Mouse (Mus musculus) right cerebral cortex, adult 18-20 months (tissue): Measurements from ENCODE around the gene Prl7d1.
"Not testable (repeated sequence)": the region's sequence is repeated elsewhere in the genome, so short reads cannot be mapped to it uniquely, and the experiment has no call there.

Experiments
- DNase-seq: peaks from one replicate; pipeline ENCODE4 v3.0.0; 2022; ENCODE audit warnings: mixed read lengths

The Prl7d1 gene

DNA sequence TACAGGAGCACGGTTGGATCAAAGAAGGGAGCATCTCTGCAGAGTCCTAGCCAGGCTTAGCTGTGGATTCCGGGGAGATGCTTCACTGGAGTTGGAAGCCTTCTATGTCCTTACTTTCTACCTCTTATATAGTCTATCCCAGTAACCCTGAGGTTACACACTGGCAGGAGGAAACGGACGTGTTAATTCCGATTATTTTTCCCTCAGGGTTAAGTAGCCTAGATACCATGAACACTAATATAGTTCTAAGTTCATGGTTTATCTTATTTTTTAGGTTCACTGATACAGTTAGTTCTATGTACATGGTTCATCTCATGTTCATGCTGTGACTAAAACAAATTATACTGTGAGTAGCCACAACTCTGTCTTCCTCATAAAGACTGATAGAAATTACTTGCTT is at the start of gene Prl7d1:
Gene Prl7d1, minus strand, starts transcription at position 101 of the 400 bp plus-strand sequence.
- no peak for DNase-seq

- DNase-seq = no peak
Observed at GRCm38 (mm10) chr13:27734512-27735186, 18.1 kb upstream of the Prl7d1 start.

DNA sequence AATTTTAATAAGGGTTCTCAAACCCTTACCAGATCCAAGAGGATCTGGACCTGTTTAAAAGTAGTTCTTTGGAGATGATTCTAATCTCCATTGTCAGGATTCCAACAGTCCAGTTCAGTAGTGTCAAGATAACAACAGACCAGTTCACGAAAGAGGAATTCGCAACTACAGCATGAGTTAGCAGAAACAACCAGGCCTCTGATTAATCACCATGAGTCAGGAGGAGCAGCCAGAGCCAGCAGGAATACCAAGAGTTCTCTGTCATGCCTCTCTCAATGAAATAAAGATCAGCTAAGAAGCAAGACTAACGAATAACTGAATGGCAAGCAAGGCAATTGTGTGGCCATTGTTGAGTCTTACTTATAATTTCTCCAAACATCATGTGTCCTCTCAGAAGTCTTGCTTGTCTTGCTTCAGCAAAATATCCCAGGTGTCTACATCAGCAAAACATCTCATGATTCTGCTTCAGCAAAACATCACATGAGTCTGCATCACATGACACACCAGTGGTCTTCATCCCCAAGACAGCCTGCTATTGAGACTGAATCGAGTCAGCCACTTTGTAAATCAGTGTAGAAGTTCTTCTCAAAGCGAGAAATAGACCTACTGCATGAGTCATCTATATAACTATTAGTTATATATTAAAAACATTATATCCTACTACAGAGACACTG is 13.9 kb upstream of the Prl7d1 start:
- DNase-seq = not testable (repeated sequence)

DNA sequence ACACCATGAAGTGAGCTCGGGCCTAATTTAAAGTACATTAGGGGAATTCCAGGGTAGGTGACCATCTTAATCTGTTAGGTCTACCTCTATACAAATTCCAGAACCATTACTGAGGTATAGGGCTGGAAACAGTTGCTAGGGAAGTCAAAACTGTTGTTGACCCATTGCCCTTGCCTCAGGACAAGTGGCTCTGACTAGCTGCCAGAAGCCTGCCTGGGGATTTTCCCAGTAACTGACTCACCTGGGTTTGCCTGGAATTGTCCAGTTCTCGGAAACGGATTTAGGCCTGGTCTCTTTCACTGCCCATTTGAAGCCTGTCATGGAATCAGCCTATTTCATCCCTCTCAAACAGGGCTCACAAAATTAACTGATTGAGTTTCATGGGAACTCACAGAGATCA is 8.5 kb upstream of the Prl7d1 start:
- not testable (repeated sequence) for DNase-seq

DNA sequence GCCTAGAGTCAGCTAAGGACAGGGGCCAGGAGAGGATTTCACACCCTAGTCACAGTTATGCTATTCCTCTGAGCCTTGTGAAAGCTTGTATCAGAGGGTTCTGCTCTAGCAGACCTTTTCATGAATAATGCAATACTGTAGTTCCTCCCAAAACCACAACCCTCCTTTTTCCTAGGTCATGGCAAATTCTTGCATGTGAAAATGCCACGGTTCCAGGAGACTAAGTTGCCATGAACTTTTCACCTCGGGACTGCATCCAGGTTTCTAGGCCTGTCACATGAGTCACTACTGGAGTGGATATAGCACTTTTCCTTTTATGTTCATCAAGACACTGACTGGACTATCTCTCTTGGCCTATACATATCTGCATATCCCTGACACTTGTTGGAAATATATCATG is 10.0 kb downstream of the Prl7d1 start:
- DNase-seq = no peak

DNA sequence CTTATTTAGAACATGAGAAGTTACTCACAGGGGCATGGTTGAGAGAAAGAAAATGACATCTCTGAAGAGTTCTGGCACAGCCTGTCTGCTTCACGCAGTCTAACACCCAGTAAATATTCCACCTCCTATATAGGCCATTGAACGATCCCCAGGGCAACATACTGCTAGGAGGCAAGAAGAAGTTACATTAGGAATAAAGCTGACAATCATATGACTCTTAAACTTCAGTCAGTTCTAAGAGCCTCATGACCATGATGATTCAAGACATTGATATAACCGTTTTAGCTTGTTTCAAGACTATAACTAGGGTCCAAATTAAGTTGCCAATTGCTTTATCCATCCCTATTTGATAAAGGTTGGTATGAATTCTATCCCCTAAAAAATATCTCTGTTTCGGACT is 48.6 kb downstream of the Prl7d1 start, which contains the start of gene Prl7a2:
Gene Prl7a2, minus strand, starts transcription at position 101 of the 400 bp plus-strand sequence.
- no peak for DNase-seq

DNA sequence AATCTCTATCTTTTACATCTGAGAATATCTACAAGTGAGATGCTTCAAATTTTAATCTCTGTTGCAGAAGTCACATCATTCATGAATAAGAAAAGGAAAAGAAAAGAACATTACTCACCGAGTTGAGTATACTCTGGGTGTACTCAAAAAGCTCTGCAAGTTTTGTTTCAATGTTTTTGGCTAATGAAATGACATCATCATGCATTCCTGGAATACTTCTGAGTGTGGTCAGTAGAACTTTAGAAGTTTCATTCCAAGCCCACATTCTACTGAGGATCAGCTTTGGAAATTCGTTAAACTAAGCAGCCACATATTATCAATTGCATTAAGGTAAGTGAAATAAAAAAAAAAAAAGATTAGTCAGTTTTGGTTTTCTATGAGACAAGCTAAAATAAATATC is 55.8 kb downstream of the Prl7d1 start:
- no peak for DNase-seq
